Mouse (Mus musculus) limb, embryonic 10.5 days (tissue): ENCODE measurements around the gene Olfr531. TPM values are rescaled to one million over a fixed set of nuclear protein-coding genes. Genes with fewer than 3 reads are reported as not detected.

Experiments
- DNase-seq: peaks from one replicate; pipeline ENCODE4 v3.0.0-alpha.2; 2017; ENCODE audit warnings: low spot score
- H3K27ac ChIP-seq: fragments of 300-500 bp; sonication (generic); 2 replicates; pipeline ENCODE4 v1.5.1; 2016; ENCODE audit warnings: mild to moderate bottlenecking
- H3K27me3 ChIP-seq: fragments of 300-500 bp; sonication (generic); 2 replicates; pipeline ENCODE4 v1.6.1; 2016; ENCODE audit warnings: low read depth, mild to moderate bottlenecking; ENCODE audit not compliant: poor library complexity, severe bottlenecking
- H3K36me3 ChIP-seq: fragments of 300-500 bp; sonication (generic); 2 replicates; pipeline ENCODE4 v1.6.1; 2016; ENCODE audit warnings: mild to moderate bottlenecking, moderate library complexity
- H3K4me1 ChIP-seq: fragments of 300-500 bp; sonication (generic); 2 replicates; pipeline ENCODE4 v1.6.1; 2016
- H3K4me3 ChIP-seq: fragments of 300-500 bp; sonication (generic); 2 replicates; pipeline ENCODE4 v1.5.1; 2016; ENCODE audit warnings: mild to moderate bottlenecking, moderate library complexity
- H3K9me3 ChIP-seq: fragments of 300-500 bp; sonication (generic); replicated peaks from 2 replicates; pipeline ENCODE4 v1.6.1; 2016; ENCODE audit warnings: mild to moderate bottlenecking
- WGBS: fragments of 180-500 bp; shearing (Covaris S2); methylation state at CpG from one replicate; pipeline ENCODE4 v1.1.7; 2016; 5-methylcytosine and 5-hydroxymethylcytosine counted together
- polyA plus RNA-seq: library from polyadenylated mRNA; unstranded; fragments of >200 nt; fragmentation: Nextera tagmentation; extraction: Ambion mirVana; gene quantifications from 2 replicates; pipeline ENCODE4 v1.2.1, GENCODE M21; 2016

Olfr531 gene
- not detected in 2 replicates for polyA plus RNA-seq

- Histone ChIP-seq H3K27ac (no peak within 1 kb of the TSS), H3K4me1 (no peaks in the 10 kb centered on the region), H3K4me3 (no peak within 1 kb of the TSS), H3K9me3 (no peaks in the 10 kb centered on the region), H3K36me3 (no peaks in the 10 kb centered on the region), H3K27me3 (no peaks in the 10 kb centered on the region)
- 87% methylated on average over 1 of the region's 1 CpGs for WGBS
- no peak for DNase-seq
Measured at GRCm38 (mm10) chr7:140402818-140403217, at the start of gene Olfr531. Gene Olfr531 (minus strand): TSS chr7:140402918.

GRCm38 (mm10) chr7:140443141-140443540, 40.4 kb upstream of the Olfr531 start:
- no peak overlapping the region for H3K4me3 ChIP-seq
- WGBS = 85% methylated on average over 1 of the region's 1 CpGs
- no peaks in the 10 kb centered on the region for H3K36me3 ChIP-seq
- H3K27me3 ChIP-seq = no peaks in the 10 kb centered on the region
- DNase-seq = no peak
- no peaks in the 10 kb centered on the region for H3K4me1 ChIP-seq
- no peaks in the 10 kb centered on the region for H3K9me3 ChIP-seq
- H3K27ac ChIP-seq = no peak overlapping the region

GRCm38 (mm10) chr7:140421539-140421938, 18.8 kb upstream of the Olfr531 start, which contains the start of gene Olfr532:
Gene Olfr532 (minus strand): TSS chr7:140421639.
- Histone ChIP-seq H3K4me3 (no peak within 1 kb of the TSS), H3K36me3 (no peaks in the 10 kb centered on the region), H3K9me3 (no peaks in the 10 kb centered on the region), H3K4me1 (no peaks in the 10 kb centered on the region), H3K27me3 (no peaks in the 10 kb centered on the region), H3K27ac (no peak within 1 kb of the TSS)
- WGBS = 97% methylated on average over 1 of the region's 1 CpGs
- no peak for DNase-seq

GRCm38 (mm10) chr7:140376911-140377310, 25.8 kb downstream of the Olfr531 start:
- WGBS = 96% methylated on average over 2 of the region's 2 CpGs
- Histone ChIP-seq H3K4me3 (no peak overlapping the region), H3K27me3 (no peaks in the 10 kb centered on the region), H3K27ac (no peak overlapping the region), H3K9me3 (no peaks in the 10 kb centered on the region), H3K4me1 (no peaks in the 10 kb centered on the region), H3K36me3 (no peaks in the 10 kb centered on the region)
- no peak for DNase-seq

GRCm38 (mm10) chr7:140376231-140376630, 26.5 kb downstream of the Olfr531 start, which contains the start of gene Olfr530:
Gene Olfr530 (minus strand): TSS chr7:140376331.
- Histone ChIP-seq H3K27me3 (no peaks in the 10 kb centered on the region), H3K36me3 (no peaks in the 10 kb centered on the region), H3K27ac (no peak within 1 kb of the TSS), H3K4me3 (no peak within 1 kb of the TSS), H3K4me1 (no peaks in the 10 kb centered on the region), H3K9me3 (no peaks in the 10 kb centered on the region)
- WGBS = 35% methylated on average over 1 of the region's 1 CpGs
- no peak for DNase-seq

- Histone ChIP-seq H3K27me3 (no peaks in the 10 kb centered on the region), H3K36me3 (no peaks in the 10 kb centered on the region), H3K4me3 (no peak overlapping the region), H3K4me1 (no peaks in the 10 kb centered on the region), H3K27ac (no peak overlapping the region), H3K9me3 (no peaks in the 10 kb centered on the region)
- WGBS = 82% methylated on average over 4 of the region's 4 CpGs
- DNase-seq = no peak
Measured at GRCm38 (mm10) chr7:140374300-140374699, 28.4 kb downstream of the Olfr531 start.

GRCm38 (mm10) chr7:140361571-140361970, 41.1 kb downstream of the Olfr531 start, which contains the start of gene Olfr60:
Gene Olfr60 (minus strand): TSS chr7:140361671.
- no peaks in the 10 kb centered on the region for H3K27me3 ChIP-seq
- H3K4me1 ChIP-seq = no peaks in the 10 kb centered on the region
- no peak for DNase-seq
- no peaks in the 10 kb centered on the region for H3K9me3 ChIP-seq
- no peak within 1 kb of the TSS for H3K4me3 ChIP-seq
- WGBS = 73% methylated on average over 3 of the region's 3 CpGs
- no peaks in the 10 kb centered on the region for H3K36me3 ChIP-seq
- H3K27ac ChIP-seq = no peak within 1 kb of the TSS

Other genes with a start within 250 kb of the Olfr531 start
- gene Sprn, start 248.0 kb downstream of the Olfr531 start, polyA plus RNA-seq = not detected in 2 replicates
- not detected in 2 replicates for gene Olfr522, start 238.2 kb downstream of the Olfr531 start, polyA plus RNA-seq
- gene Olfr523, start 229.7 kb downstream of the Olfr531 start, polyA plus RNA-seq = not detected in 2 replicates
- not detected in 2 replicates for gene Olfr524, start 197.0 kb downstream of the Olfr531 start, polyA plus RNA-seq
- gene Cd163l1, start 184.7 kb downstream of the Olfr531 start, polyA plus RNA-seq = 0.04 TPM in 1 of 2 replicates, not detected in the other
- not detected in 2 replicates for gene 5830411N06Rik, start 155.6 kb downstream of the Olfr531 start, polyA plus RNA-seq
- not detected in 2 replicates for gene Olfr525, start 82.1 kb downstream of the Olfr531 start, polyA plus RNA-seq
- gene Olfr527, start 68.9 kb downstream of the Olfr531 start, polyA plus RNA-seq = not detected in 2 replicates
- gene Olfr60, start 41.2 kb downstream of the Olfr531 start, polyA plus RNA-seq = not detected in 2 replicates
- gene Olfr530, start 26.6 kb downstream of the Olfr531 start, polyA plus RNA-seq = not detected in 2 replicates
- not detected in 2 replicates for gene Olfr532, start 18.7 kb upstream of the Olfr531 start, polyA plus RNA-seq
- gene Olfr533, start 60.5 kb upstream of the Olfr531 start, polyA plus RNA-seq = not detected in 2 replicates
- not detected in 2 replicates for gene Olfr535, start 81.3 kb upstream of the Olfr531 start, polyA plus RNA-seq
- not detected in 2 replicates for gene Olfr536, start 104.5 kb upstream of the Olfr531 start, polyA plus RNA-seq
- not detected in 2 replicates for gene Olfr538, start 165.0 kb upstream of the Olfr531 start, polyA plus RNA-seq
- not detected in 2 replicates for gene Olfr46, start 198.4 kb upstream of the Olfr531 start, polyA plus RNA-seq
- not detected in 2 replicates for gene Olfr61, start 226.1 kb upstream of the Olfr531 start, polyA plus RNA-seq
- not detected in 2 replicates for gene Olfr53, start 243.5 kb upstream of the Olfr531 start, polyA plus RNA-seq